Comparison of ENCODE assay signal across 8 mouse cellular contexts in genomic region chr2:131351471-131351870, GRCm38 (mm10). TPM values are rescaled to one million over a fixed set of nuclear protein-coding genes. Genes with fewer than 3 reads are reported as not detected.
DNase-seq lines count a peak whose midpoint lies in the region; ATAC-seq and TF ChIP-seq lines count a peak whose summit lies in the region.

No protein-coding gene starts in this region.

- H3K27ac ChIP-seq in layer of hippocampus, adult 2 months: peak overlapping the region; percentile 97
- peak overlapping the region; percentile 89; the same call in 1 of the 2 replicates for H3K27ac ChIP-seq in embryonic facial prominence, embryonic 13.5 days
- H3K27ac ChIP-seq in limb, embryonic 11.5 days (replicated peaks; ENCODE audit: low read depth, low read length): no peak overlapping the region
- peak overlapping the region; percentile 98 for H3K27ac ChIP-seq in neural tube, embryonic 15.5 days (replicated peaks)

- peak overlapping the region; percentile 88 for H3K4me2 ChIP-seq in embryonic facial prominence, embryonic 13.5 days
- H3K4me2 ChIP-seq in limb, embryonic 11.5 days (ENCODE audit: low read depth, severe bottlenecking): peak overlapping the region; percentile 81
- peak overlapping the region; percentile 69 for H3K4me2 ChIP-seq in neural tube, embryonic 15.5 days

- intact Hi-C loops in left cerebral cortex, postnatal 36 days (cut with DNase I): loop anchor here (10.0 kb wide), 1 partner anchor 63 kb away; no protein-coding TSS in a partner anchor

- TF ChIP-seq CTCF in layer of hippocampus, adult 2 months (conservative IDR thresholded peaks at IDR 0.05): no peak

- DNase-seq in layer of hippocampus, adult 2 months (ENCODE audit: low spot score in 2 of 2): no peak
- no peak for DNase-seq in layer of hippocampus, adult 11-12 months (ENCODE audit: low spot score)
- DNase-seq in limb, embryonic 11.5 days (ENCODE audit: low spot score): peak; percentile 22
- no peak for DNase-seq in spleen, postnatal 10 days (ENCODE audit: low spot score in 2 of 2)
- DNase-seq in left cerebral cortex, postnatal 36 days (ENCODE audit: low spot score in 2 of 2): no peak
- no peak for DNase-seq in ovary, adult 18-20 months (ENCODE audit: low spot score)

- peaks cover 19% of the 10 kb centered on the region for H3K4me1 ChIP-seq in embryonic facial prominence, embryonic 13.5 days
- 0 out of 2 replicates have a peak, but pooled peaks cover 4% of the 10 kb centered on the region for H3K4me1 ChIP-seq in limb, embryonic 11.5 days (ENCODE audit: control insufficient read depth, insufficient read depth, low read length)
- peaks cover 24% of the 10 kb centered on the region for H3K4me1 ChIP-seq in neural tube, embryonic 15.5 days

- peak overlapping the region; percentile 96 for H3K4me3 ChIP-seq in layer of hippocampus, adult 2 months
- H3K4me3 ChIP-seq in embryonic facial prominence, embryonic 13.5 days: peak overlapping the region; percentile 97
- peak overlapping the region; percentile 96 for H3K4me3 ChIP-seq in limb, embryonic 11.5 days (ENCODE audit: low read depth, low read length)
- H3K4me3 ChIP-seq in neural tube, embryonic 15.5 days (replicated peaks): peak overlapping the region; percentile 98

- ATAC-seq in embryonic facial prominence, embryonic 13.5 days (ENCODE audit: insufficient number of reproducible peaks, insufficient read depth, low FRiP score, low TSS enrichment, low read depth): no peak
- no peak for ATAC-seq in limb, embryonic 11.5 days (ENCODE audit: insufficient number of reproducible peaks, low FRiP score, low TSS enrichment, low read depth)
- ATAC-seq in neural tube, embryonic 15.5 days (ENCODE audit: low FRiP score): no peak

- peak overlapping the region; percentile 96 for H3K9ac ChIP-seq in embryonic facial prominence, embryonic 13.5 days
- H3K9ac ChIP-seq in limb, embryonic 11.5 days (ENCODE audit: low read length): peak overlapping the region; percentile 13; the same call in 1 of the 2 replicates
- peak overlapping the region; percentile 100 for H3K9ac ChIP-seq in neural tube, embryonic 15.5 days (replicated peaks)

- H3K9me3 ChIP-seq in embryonic facial prominence, embryonic 13.5 days: no peaks in the 10 kb centered on the region
- no peaks in the 10 kb centered on the region for H3K9me3 ChIP-seq in limb, embryonic 11.5 days (ENCODE audit: control insufficient read depth, low read length)
- no peaks in the 10 kb centered on the region for H3K9me3 ChIP-seq in neural tube, embryonic 15.5 days (replicated peaks)

- no peaks in the 10 kb centered on the region; the same call in 1 of the 2 replicates for H3K27me3 ChIP-seq in embryonic facial prominence, embryonic 13.5 days
- H3K27me3 ChIP-seq in limb, embryonic 11.5 days (ENCODE audit: control insufficient read depth, insufficient read depth, low read length): no peaks in the 10 kb centered on the region
- no peaks in the 10 kb centered on the region for H3K27me3 ChIP-seq in neural tube, embryonic 15.5 days (replicated peaks)

- 11% methylated on average over 10 of the region's 10 CpGs for WGBS in embryonic facial prominence, embryonic 13.5 days
- 11% methylated on average over 10 of the region's 10 CpGs for WGBS in limb, embryonic 11.5 days
- 10% methylated on average over 10 of the region's 10 CpGs for WGBS in neural tube, embryonic 15.5 days

- H3K36me3 ChIP-seq in embryonic facial prominence, embryonic 13.5 days: no peaks in the 10 kb centered on the region
- no peaks in the 10 kb centered on the region for H3K36me3 ChIP-seq in limb, embryonic 11.5 days (ENCODE audit: control insufficient read depth, insufficient read depth, low read length)
- no peaks in the 10 kb centered on the region for H3K36me3 ChIP-seq in neural tube, embryonic 15.5 days

RNA-seq across cellular contexts. Expression of gene Rnf24, which starts 1.2 kb away (rescaled TPM):
- total RNA-seq in layer of hippocampus, adult 2 months (2021): 10 to 100 TPM; 29.3 to 31.1 TPM
- 10.8 and 11.0 TPM in 2 replicates for polyA plus RNA-seq in embryonic facial prominence, embryonic 13.5 days (2015; fragmentation: Nextera tagmentation; extraction: Ambion mirVana)
- 7.2 and 9.8 TPM in 2 replicates for polyA plus RNA-seq in limb, embryonic 11.5 days (2014; fragmentation: Nextera tagmentation; extraction: Ambion mirVana)
- 13.2 and 14.9 TPM in 2 replicates for polyA plus RNA-seq in neural tube, embryonic 15.5 days (2015; fragmentation: Nextera tagmentation; extraction: Ambion mirVana)
- 10 to 100 TPM; 37.4 to 39.4 TPM for total RNA-seq in left cerebral cortex, postnatal 36 days (2021)

Comparison
In these comparisons a context has a peak if more than half of its experiments do, and no peak if none do; other contexts are left out.
1. H3K9ac ChIP-seq: peak in every context shown above with its lines; median percentile 100 in neural tube, embryonic 15.5 days; 96 in embryonic facial prominence, embryonic 13.5 days; 13 in limb, embryonic 11.5 days.